Mouse (Mus musculus): Measurements from ENCODE around the gene H2-Oa. TPM values are rescaled to one million over a fixed set of nuclear protein-coding genes. Genes with fewer than 3 reads are reported as not detected.

The H2-Oa gene
- polyA plus RNA-seq, 3 experiments from 2014 or later, result 14.3 to 81.2 (median 53.9) TPM

Other genes starting within 250 kb of the H2-Oa start
- gene Cd320, start 249.2 kb upstream of the H2-Oa start, polyA plus RNA-seq (2017; shearing (Covaris generic)), result 10 to 100 TPM; 11.2 to 11.6 (median 11.2) TPM
- not detected for gene Gm7029, start 218.5 kb upstream of the H2-Oa start, polyA plus RNA-seq (2017; shearing (Covaris generic))
- 1 to 10 TPM in 2 of 3 experiments, under 1 TPM in 1; 0.20 to 7.4 (median 1.3) TPM for gene Kifc1, start 201.7 kb upstream of the H2-Oa start, polyA plus RNA-seq (2017; shearing (Covaris generic))
- 10 to 100 TPM in 1 of 3 experiments, 1 to 10 TPM in 2; 5.3 to 10.1 (median 5.4) TPM for gene Platr17, start 187.2 kb upstream of the H2-Oa start, polyA plus RNA-seq (2017; shearing (Covaris generic))
- 100 to 1,000 TPM; 101 to 116 (median 102) TPM for gene Daxx, start 182.9 kb upstream of the H2-Oa start, polyA plus RNA-seq (2017; shearing (Covaris generic))
- gene Tapbp, start 176.4 kb upstream of the H2-Oa start, polyA plus RNA-seq (2017; shearing (Covaris generic)), result 100 to 1,000 TPM; 367 to 428 (median 385) TPM
- gene Zbtb22, start 176.4 kb upstream of the H2-Oa start, polyA plus RNA-seq (2017; shearing (Covaris generic)), result 1 to 10 TPM; 3.7 to 6.8 (median 4.8) TPM
- gene Rgl2, start 162.8 kb upstream of the H2-Oa start, polyA plus RNA-seq (2017; shearing (Covaris generic)), result 10 to 100 TPM; 14.3 to 37.4 (median 31.7) TPM
- gene Pfdn6, start 152.0 kb upstream of the H2-Oa start, polyA plus RNA-seq (2017; shearing (Covaris generic)), result 100 to 1,000 TPM; 114 to 135 (median 124) TPM
- gene Wdr46, start 151.7 kb upstream of the H2-Oa start, polyA plus RNA-seq (2017; shearing (Covaris generic)), result 10 to 100 TPM in 2 of 3 experiments, 1 to 10 TPM in 1; 6.8 to 11.0 (median 10.1) TPM
- gene B3galt4, start 140.9 kb upstream of the H2-Oa start, polyA plus RNA-seq (2017; shearing (Covaris generic)), result 10 to 100 TPM; 12.8 to 15.1 (median 13.9) TPM
- gene Vps52, start 136.5 kb upstream of the H2-Oa start, polyA plus RNA-seq (2017; shearing (Covaris generic)), result 10 to 100 TPM; 27.6 to 30.0 (median 27.8) TPM
- 1,000 to 10,000 TPM; 3,532 to 7,587 (median 7,167) TPM for gene Rps18, start 136.3 kb upstream of the H2-Oa start, polyA plus RNA-seq (2017; shearing (Covaris generic))
- 1,000 to 10,000 TPM; 4,943 to 7,708 (median 5,398) TPM for gene H2-K1, start 92.0 kb upstream of the H2-Oa start, polyA plus RNA-seq (2017; shearing (Covaris generic))
- 1 to 10 TPM; 1.6 to 2.8 (median 2.5) TPM for gene Ring1, start 67.7 kb upstream of the H2-Oa start, polyA plus RNA-seq (2017; shearing (Covaris generic))
- gene H2-Ke6, start 64.3 kb upstream of the H2-Oa start, polyA plus RNA-seq (2017; shearing (Covaris generic)), result 10 to 100 TPM; 28.0 to 31.5 (median 30.7) TPM
- 10 to 100 TPM; 40.8 to 49.3 (median 44.7) TPM for gene Slc39a7, start 60.7 kb upstream of the H2-Oa start, polyA plus RNA-seq (2017; shearing (Covaris generic))
- gene Rxrb, start 60.5 kb upstream of the H2-Oa start, polyA plus RNA-seq (2017; shearing (Covaris generic)), result 10 to 100 TPM in 2 of 3 experiments, 1 to 10 TPM in 1; 7.8 to 10.6 (median 10.1) TPM
- gene Col11a2, start 52.9 kb upstream of the H2-Oa start, polyA plus RNA-seq (2017; shearing (Covaris generic)), result under 1 TPM in 1 of 3 experiments, not detected in 2; 0.21 TPM
- gene H2-DMa, start 27.2 kb downstream of the H2-Oa start, polyA plus RNA-seq (2017; shearing (Covaris generic)), result 100 to 1,000 TPM in 2 of 3 experiments, 10 to 100 TPM in 1; 75.8 to 241 (median 198) TPM
- gene Brd2, start 30.3 kb downstream of the H2-Oa start, polyA plus RNA-seq (2017; shearing (Covaris generic)), result 100 to 1,000 TPM; 115 to 154 (median 144) TPM
- gene H2-DMb2, start 51.0 kb downstream of the H2-Oa start, polyA plus RNA-seq (2017; shearing (Covaris generic)), result 10 to 100 TPM in 2 of 3 experiments, 1 to 10 TPM in 1; 9.2 to 14.4 (median 11.3) TPM
- gene H2-DMb1, start 60.7 kb downstream of the H2-Oa start, polyA plus RNA-seq (2017; shearing (Covaris generic)), result 1 to 10 TPM; 2.3 to 5.0 (median 4.5) TPM
- gene Tap1, start 95.2 kb downstream of the H2-Oa start, polyA plus RNA-seq (2017; shearing (Covaris generic)), result 100 to 1,000 TPM; 174 to 216 (median 189) TPM
- 100 to 1,000 TPM; 330 to 403 (median 338) TPM for gene Psmb9, start 95.4 kb downstream of the H2-Oa start, polyA plus RNA-seq (2017; shearing (Covaris generic))
- gene Psmb8, start 105.4 kb downstream of the H2-Oa start, polyA plus RNA-seq (2017; shearing (Covaris generic)), result 1,000 to 10,000 TPM in 2 of 3 experiments, 100 to 1,000 TPM in 1; 835 to 1,025 (median 1,010) TPM
- 100 to 1,000 TPM in 2 of 3 experiments, 10 to 100 TPM in 1; 94.0 to 181 (median 103) TPM for gene Tap2, start 111.2 kb downstream of the H2-Oa start, polyA plus RNA-seq (2017; shearing (Covaris generic))
- gene H2-Ob, start 146.6 kb downstream of the H2-Oa start, polyA plus RNA-seq (2017; shearing (Covaris generic)), result 10 to 100 TPM in 2 of 3 experiments, 1 to 10 TPM in 1; 8.4 to 87.4 (median 63.4) TPM
- 10 to 100 TPM in 2 of 3 experiments, 1 to 10 TPM in 1; 4.3 to 76.2 (median 34.9) TPM for gene H2-Ab1, start 165.3 kb downstream of the H2-Oa start, polyA plus RNA-seq (2017; shearing (Covaris generic))
- 10 to 100 TPM in 2 of 3 experiments, 1 to 10 TPM in 1; 9.3 to 75.1 (median 44.7) TPM for gene H2-Aa, start 195.5 kb downstream of the H2-Oa start, polyA plus RNA-seq (2017; shearing (Covaris generic))
- 10 to 100 TPM; 15.0 to 67.6 (median 57.7) TPM for gene H2-Eb1, start 213.5 kb downstream of the H2-Oa start, polyA plus RNA-seq (2017; shearing (Covaris generic))
- under 1 TPM in 2 of 3 experiments, not detected in 1; 0.28 to 0.44 TPM for gene H2-Eb2, start 233.3 kb downstream of the H2-Oa start, polyA plus RNA-seq (2017; shearing (Covaris generic))

Measured in inflammation-experienced regulatory T-cells, adult 6 months (primary cell).